Mouse (Mus musculus) liver, embryonic 11.5 days (tissue): Measurements from ENCODE around the gene Txnrd1. TPM values are rescaled to one million over a fixed set of nuclear protein-coding genes. Genes with fewer than 3 reads are reported as not detected.

Source experiments
- ATAC-seq: fragments of 200-750 bp; cut with Nextera tagmentation; replicated peaks from 2 replicates; pipeline ENCODE4 v1.8.0; 2017; ENCODE audit warnings: moderate number of reproducible peaks, mild to moderate bottlenecking, moderate TSS enrichment, moderate library complexity; ENCODE audit not compliant: low FRiP score
- DNase-seq: peaks from one replicate; pipeline ENCODE4 v3.0.0-alpha.2; 2017; ENCODE audit warnings: low spot score
- H3K27ac ChIP-seq: fragments of 300-500 bp; sonication (generic); 2 replicates; pipeline ENCODE4 v1.5.1; 2014; ENCODE audit warnings: mild to moderate bottlenecking, low read depth, low read length, control low read depth
- H3K27me3 ChIP-seq: fragments of 300-500 bp; sonication (generic); replicated peaks from 2 replicates; pipeline ENCODE4 v1.6.1; 2014; ENCODE audit warnings: low read length, mixed read lengths; ENCODE audit not compliant: control insufficient read depth, insufficient read depth
- H3K36me3 ChIP-seq: fragments of 300-500 bp; sonication (generic); 2 replicates; pipeline ENCODE4 v1.6.1; 2014; ENCODE audit warnings: mild to moderate bottlenecking, low read length, moderate library complexity, mixed read lengths; ENCODE audit not compliant: control insufficient read depth, insufficient read depth
- H3K4me1 ChIP-seq: fragments of 300-500 bp; sonication (generic); replicated peaks from 2 replicates; pipeline ENCODE4 v1.6.1; 2014; ENCODE audit warnings: low read length, mixed read lengths; ENCODE audit not compliant: control insufficient read depth, insufficient read depth
- H3K4me2 ChIP-seq: fragments of 300-500 bp; sonication (generic); 2 replicates; pipeline ENCODE4 v1.6.1; 2014; ENCODE audit warnings: mild to moderate bottlenecking, control low read depth, moderate library complexity
- H3K4me3 ChIP-seq: fragments of 300-500 bp; sonication (generic); 2 replicates; pipeline ENCODE4 v1.5.1; 2014; ENCODE audit warnings: low read depth, low read length, control low read depth
- H3K9ac ChIP-seq: fragments of 300-500 bp; sonication (generic); 2 replicates; pipeline ENCODE4 v1.6.1; 2014; ENCODE audit warnings: low read depth, low read length, control low read depth
- H3K9me3 ChIP-seq: fragments of 300-500 bp; sonication (generic); 2 replicates; pipeline ENCODE4 v1.6.1; 2016; ENCODE audit warnings: low read length, inconsistent platforms, mixed read lengths; ENCODE audit not compliant: control insufficient read depth
- WGBS: fragments of 180-500 bp; shearing (Covaris S2); extraction: QIAGEN DNeasy Blood & Tissue Kit; methylation state at CpG from one replicate; pipeline ENCODE4 v1.1.7; 2014; 5-methylcytosine and 5-hydroxymethylcytosine counted together
- polyA plus RNA-seq: library from polyadenylated mRNA; unstranded; fragments of >200 nt; fragmentation: Nextera tagmentation; extraction: Ambion mirVana; gene quantifications from 2 replicates; pipeline ENCODE4 v1.2.1, GENCODE M21; 2014

Gene Txnrd1
- polyA plus RNA-seq, 1 experiment from 2014 or later: 129 TPM

DNA sequence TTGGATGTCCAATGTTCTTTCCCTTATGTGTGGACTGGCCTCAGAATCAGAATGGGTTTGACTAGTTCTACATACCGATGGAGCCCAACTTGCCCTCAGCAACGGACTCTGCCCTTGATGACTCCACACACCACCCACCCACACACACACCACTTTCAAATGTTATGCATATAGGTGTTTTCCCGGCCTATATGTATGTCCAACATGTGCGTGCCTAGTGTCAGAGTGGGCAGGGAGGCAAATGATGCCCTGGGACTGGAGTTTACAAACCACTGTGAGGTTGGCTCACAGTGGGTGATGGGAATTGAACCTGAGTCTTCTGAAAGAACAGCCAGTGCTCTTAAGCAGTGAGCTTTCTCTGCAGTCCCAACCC, 36.6 kb upstream of the Txnrd1 start:
- Histone ChIP-seq H3K4me1 (peaks cover 11% of the 10 kb centered on the region; the same call in 1 of the 2 replicates), H3K36me3 (no peaks in the 10 kb centered on the region), H3K9ac (no peak overlapping the region), H3K27ac (no peak overlapping the region), H3K4me3 (no peak overlapping the region), H3K27me3 (no peaks in the 10 kb centered on the region), H3K4me2 (no peak overlapping the region), H3K9me3 (no peaks in the 10 kb centered on the region)
- DNase-seq: no peak
- ATAC-seq: no peak
- 81% methylated on average over 4 of the region's 4 CpGs for WGBS

DNA sequence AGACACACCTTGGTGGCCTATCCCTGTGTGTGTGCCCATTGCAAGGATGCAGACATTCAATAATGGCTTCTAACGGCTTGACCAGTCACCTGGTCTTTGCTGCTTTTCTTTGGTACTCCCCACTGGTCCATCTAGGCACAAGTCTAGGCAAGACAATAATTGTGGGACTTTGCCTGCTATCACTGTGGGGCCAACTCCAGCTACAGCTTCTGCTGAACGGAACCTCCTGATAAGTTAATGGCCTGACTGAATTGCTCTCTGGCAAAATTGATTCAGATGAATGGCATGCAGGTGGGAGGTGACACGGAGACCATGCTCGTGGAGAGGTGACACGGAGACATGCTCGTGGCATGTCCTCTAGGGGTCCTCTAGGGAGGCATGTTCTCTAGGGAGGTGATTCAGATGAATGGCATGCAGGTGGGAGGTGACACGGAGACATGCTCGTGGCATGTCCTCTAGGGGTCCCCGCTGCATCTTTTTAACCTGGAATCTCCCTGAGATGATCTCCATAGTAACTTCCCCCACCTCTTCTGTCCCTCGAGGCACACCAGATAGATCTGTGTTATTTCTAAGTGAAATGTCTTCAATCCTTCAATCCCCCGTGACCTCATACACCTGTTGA, 35.3 kb upstream of the Txnrd1 start:
- no peak for ATAC-seq

DNA sequence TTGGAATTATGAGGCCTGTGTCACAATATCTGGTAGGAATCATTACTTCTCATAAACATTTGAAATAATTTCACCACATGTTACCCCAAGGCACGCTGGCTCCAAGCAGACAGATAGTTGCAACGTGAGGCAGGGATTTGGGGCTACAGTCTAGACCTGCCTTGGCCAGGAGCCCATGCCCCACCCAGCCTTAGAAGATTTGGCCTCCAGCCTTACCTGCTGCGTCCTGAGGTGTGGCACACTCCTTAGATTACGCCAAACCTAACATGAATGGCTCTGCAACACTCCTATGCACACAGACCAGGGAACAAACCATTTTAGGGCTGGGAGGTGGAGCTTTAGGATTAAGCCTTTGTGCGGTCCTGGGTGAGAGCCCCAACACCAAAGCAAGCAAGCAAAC, 33.7 kb upstream of the Txnrd1 start:
- peaks cover 14% of the 10 kb centered on the region; the same call in 1 of the 2 replicates for H3K4me1 ChIP-seq
- no peak overlapping the region for H3K4me3 ChIP-seq
- H3K27me3 ChIP-seq: no peaks in the 10 kb centered on the region
- H3K9ac ChIP-seq: no peak overlapping the region
- WGBS: 83% methylated on average over 5 of the region's 5 CpGs
- no peak for ATAC-seq
- H3K36me3 ChIP-seq: no peaks in the 10 kb centered on the region
- H3K27ac ChIP-seq: no peak overlapping the region
- H3K4me2 ChIP-seq: no peak overlapping the region
- no peaks in the 10 kb centered on the region for H3K9me3 ChIP-seq
- no peak for DNase-seq

More for the DNA sequence above, 35.3 kb upstream of the Txnrd1 start:
- WGBS: 52% methylated on average over 11 of the region's 11 CpGs
- no peaks in the 10 kb centered on the region for H3K36me3 ChIP-seq
- H3K4me2 ChIP-seq: no peak overlapping the region
- no peak for DNase-seq
- peaks cover 11% of the 10 kb centered on the region; the same call in 1 of the 2 replicates for H3K4me1 ChIP-seq
- no peaks in the 10 kb centered on the region for H3K27me3 ChIP-seq
- no peaks in the 10 kb centered on the region for H3K9me3 ChIP-seq
- H3K4me3 ChIP-seq: no peak overlapping the region
- H3K9ac ChIP-seq: no peak overlapping the region
- H3K27ac ChIP-seq: no peak overlapping the region

DNA sequence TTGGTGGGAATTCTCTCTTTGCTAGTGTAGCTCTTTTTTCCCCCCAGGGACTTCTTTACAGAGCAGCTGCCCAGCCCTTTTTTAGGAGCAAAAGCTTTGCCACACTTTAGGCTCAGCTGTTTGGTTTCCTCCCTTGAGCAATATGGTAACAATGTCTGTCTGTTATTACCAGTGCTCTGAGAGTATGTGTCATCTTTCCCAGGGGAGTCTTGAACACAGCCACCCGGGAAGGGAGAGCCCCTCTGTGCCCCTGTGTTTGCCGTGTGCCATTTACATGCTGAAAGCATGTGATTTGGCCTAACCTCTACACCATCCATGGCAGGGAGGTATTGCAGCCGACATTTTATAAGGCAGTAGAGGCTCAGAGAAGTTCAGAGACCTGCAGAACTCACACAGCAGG, 29.4 kb upstream of the Txnrd1 start:
- Histone ChIP-seq H3K9ac (no peak overlapping the region), H3K27ac (peak overlapping the region; percentile 15; the same call in 1 of the 2 replicates), H3K27me3 (no peaks in the 10 kb centered on the region), H3K4me3 (no peak overlapping the region), H3K9me3 (no peaks in the 10 kb centered on the region), H3K36me3 (no peaks in the 10 kb centered on the region), H3K4me2 (no peak overlapping the region), H3K4me1 (0 out of 2 replicates have a peak, but pooled peaks cover 5% of the 10 kb centered on the region)
- 79% methylated on average over 3 of the region's 3 CpGs for WGBS
- ATAC-seq (no peak), DNase-seq (no peak)

DNA sequence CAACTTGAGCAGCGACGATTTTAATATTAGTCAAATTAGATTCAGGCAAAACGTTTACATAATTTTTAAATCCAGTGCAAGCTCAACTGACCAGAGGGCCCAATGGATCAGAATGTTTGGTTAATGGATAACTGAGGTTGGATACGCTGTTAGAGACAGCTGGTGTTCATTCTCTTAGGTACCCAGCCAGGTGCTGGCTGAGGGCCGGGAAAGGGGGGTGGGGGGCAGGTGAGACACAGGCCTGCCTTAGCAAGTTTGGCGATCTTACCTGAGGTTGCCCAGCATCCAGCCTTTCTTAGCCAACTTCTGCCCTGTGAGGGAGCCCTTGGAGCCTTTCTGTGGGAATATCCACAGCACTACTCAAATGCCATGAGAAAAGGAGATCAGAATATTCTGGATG, 28.6 kb upstream of the Txnrd1 start:
- Histone ChIP-seq H3K27me3 (no peaks in the 10 kb centered on the region), H3K9me3 (no peaks in the 10 kb centered on the region), H3K4me3 (no peak overlapping the region), H3K27ac (peak overlapping the region; percentile 2; the same call in 1 of the 2 replicates), H3K4me1 (peaks cover 5% of the 10 kb centered on the region; the same call in 1 of the 2 replicates), H3K9ac (no peak overlapping the region), H3K4me2 (no peak overlapping the region), H3K36me3 (no peaks in the 10 kb centered on the region)
- ATAC-seq (no peak), DNase-seq (no peak)
- 71% methylated on average over 6 of the region's 6 CpGs for WGBS

DNA sequence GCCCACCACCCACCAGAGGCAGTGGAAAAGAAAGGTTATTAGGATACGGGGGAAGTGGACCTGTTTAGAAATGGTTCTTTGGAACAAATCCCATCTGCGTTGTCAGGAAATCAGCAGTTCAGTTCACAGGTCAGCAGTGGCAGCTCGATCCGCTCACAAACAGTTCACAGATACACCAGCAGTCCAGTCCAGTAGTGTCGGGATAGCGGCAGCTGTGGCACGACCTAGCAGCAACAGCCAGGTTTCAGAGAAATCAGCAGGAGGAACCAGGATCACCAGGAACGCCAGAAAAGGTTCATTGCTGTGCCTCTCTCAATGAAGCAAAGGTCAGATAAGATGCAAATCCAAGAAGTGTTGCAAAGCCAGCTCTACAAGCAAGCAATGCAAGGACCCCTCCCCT, 27.3 kb upstream of the Txnrd1 start:
- WGBS: 77% methylated on average over 8 of the region's 8 CpGs
- H3K4me1 ChIP-seq: peaks cover 5% of the 10 kb centered on the region; the same call in 1 of the 2 replicates
- no peak for ATAC-seq

DNA sequence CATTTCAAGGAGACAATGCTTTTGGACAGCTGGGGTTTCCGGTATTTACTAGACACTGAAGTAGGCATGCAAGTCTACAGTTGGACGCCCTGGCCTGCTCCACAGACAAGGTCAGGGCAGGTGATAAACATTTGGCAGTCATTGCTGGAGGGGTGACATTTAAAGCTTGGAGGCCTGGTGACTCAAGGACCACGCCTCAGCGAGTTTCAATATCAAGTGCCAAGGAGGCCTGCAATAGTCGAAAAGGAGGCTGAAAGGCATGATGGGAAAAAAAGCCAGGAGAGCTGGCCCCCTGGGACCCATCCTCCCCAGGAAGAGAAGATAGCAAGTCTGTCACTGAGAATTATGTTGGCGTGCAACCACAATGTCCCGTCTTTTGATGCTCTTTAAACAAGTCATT, 26.5 kb upstream of the Txnrd1 start:
- H3K4me2 ChIP-seq: no peak overlapping the region
- ATAC-seq (no peak), DNase-seq (no peak)
- H3K27ac ChIP-seq: no peak overlapping the region
- 85% methylated on average over 7 of the region's 7 CpGs for WGBS
- no peaks in the 10 kb centered on the region for H3K27me3 ChIP-seq
- H3K4me1 ChIP-seq: peaks cover 5% of the 10 kb centered on the region; the same call in 1 of the 2 replicates
- no peaks in the 10 kb centered on the region for H3K9me3 ChIP-seq
- no peaks in the 10 kb centered on the region for H3K36me3 ChIP-seq
- no peak overlapping the region for H3K9ac ChIP-seq
- H3K4me3 ChIP-seq: no peak overlapping the region

More for the DNA sequence above, 27.3 kb upstream of the Txnrd1 start:
- no peak overlapping the region for H3K9ac ChIP-seq
- no peak for DNase-seq
- no peak overlapping the region for H3K27ac ChIP-seq
- no peak overlapping the region for H3K4me3 ChIP-seq
- no peaks in the 10 kb centered on the region for H3K9me3 ChIP-seq
- no peaks in the 10 kb centered on the region for H3K27me3 ChIP-seq
- H3K36me3 ChIP-seq: no peaks in the 10 kb centered on the region
- H3K4me2 ChIP-seq: no peak overlapping the region

DNA sequence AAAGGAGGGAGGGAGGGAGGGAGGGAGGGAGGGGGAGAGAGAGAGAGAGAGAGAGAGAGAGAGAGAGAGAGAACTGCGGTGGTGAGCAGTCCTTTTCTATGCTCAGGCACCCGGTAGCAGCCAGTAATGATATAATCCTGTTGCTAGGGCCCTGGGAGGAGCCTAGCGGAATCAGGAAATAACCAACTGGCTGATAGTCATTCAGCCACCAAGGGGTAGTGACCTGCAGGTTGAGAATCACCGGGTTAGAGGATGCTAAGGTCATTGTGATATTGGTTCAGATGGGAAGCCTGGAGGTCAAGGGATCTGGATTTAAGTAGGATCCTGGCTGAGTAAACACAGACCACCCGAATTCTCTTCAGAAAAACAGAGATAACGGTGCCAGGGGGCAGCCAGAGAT, 25.6 kb upstream of the Txnrd1 start:
- ATAC-seq (no peak), DNase-seq (no peak)
- Histone ChIP-seq H3K27me3 (no peaks in the 10 kb centered on the region), H3K27ac (no peak overlapping the region), H3K4me1 (peaks cover 5% of the 10 kb centered on the region; the same call in 1 of the 2 replicates), H3K4me2 (no peak overlapping the region), H3K9me3 (no peaks in the 10 kb centered on the region), H3K36me3 (no peaks in the 10 kb centered on the region), H3K9ac (no peak overlapping the region), H3K4me3 (no peak overlapping the region)
- 29% methylated on average over 6 of the region's 6 CpGs for WGBS

DNA sequence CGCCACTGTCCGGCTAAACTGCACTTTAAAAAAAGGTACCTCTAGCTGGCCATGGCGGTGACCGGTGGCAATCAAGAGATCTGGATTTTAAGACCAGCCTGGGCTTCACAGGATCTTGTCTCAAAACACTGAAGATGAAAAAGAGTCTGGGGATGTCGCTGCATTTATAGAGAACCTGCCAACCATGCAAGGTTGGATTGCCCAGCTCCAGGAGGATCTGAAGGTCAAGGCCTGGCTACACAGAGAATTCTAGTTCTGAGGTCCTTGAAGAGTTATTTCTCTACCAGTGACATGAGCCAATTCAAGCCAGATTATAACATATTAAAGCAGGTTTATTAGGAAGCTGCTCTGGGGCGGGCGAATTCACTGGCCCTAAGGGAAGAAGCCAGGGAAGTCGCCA, 24.9 kb upstream of the Txnrd1 start:
- Histone ChIP-seq H3K36me3 (no peaks in the 10 kb centered on the region), H3K27ac (no peak overlapping the region), H3K9me3 (no peaks in the 10 kb centered on the region), H3K9ac (no peak overlapping the region), H3K4me2 (no peak overlapping the region), H3K27me3 (no peaks in the 10 kb centered on the region), H3K4me1 (peaks cover 11% of the 10 kb centered on the region), H3K4me3 (no peak overlapping the region)
- DNase-seq: no peak
- 81% methylated on average over 8 of the region's 8 CpGs for WGBS
- no peak for ATAC-seq
